Mouse (Mus musculus) forebrain, embryonic 12.5 days (tissue): ENCODE measurements around the gene Spry2. TPM values are rescaled to one million over a fixed set of nuclear protein-coding genes. Genes with fewer than 3 reads are reported as not detected.

Experiments
- ATAC-seq: fragments of 200-750 bp; cut with Nextera tagmentation; 2 replicates; pipeline ENCODE4 v1.8.0; 2017; ENCODE audit warnings: moderate TSS enrichment; ENCODE audit not compliant: low FRiP score
- H3K27ac ChIP-seq: fragments of 300-500 bp; sonication (generic); 2 replicates; pipeline ENCODE4 v1.5.1; 2016; ENCODE audit warnings: mild to moderate bottlenecking
- H3K27me3 ChIP-seq: fragments of 300-500 bp; sonication (generic); 2 replicates; pipeline ENCODE4 v1.6.1; 2016; ENCODE audit warnings: mild to moderate bottlenecking
- H3K36me3 ChIP-seq: fragments of 300-500 bp; sonication (generic); replicated peaks from 2 replicates; pipeline ENCODE4 v1.6.1; 2016; ENCODE audit warnings: mild to moderate bottlenecking
- H3K4me1 ChIP-seq: fragments of 300-500 bp; sonication (generic); 2 replicates; pipeline ENCODE4 v1.6.1; 2016
- H3K4me2 ChIP-seq: fragments of 300-500 bp; sonication (generic); 2 replicates; pipeline ENCODE4 v1.6.1; 2016; ENCODE audit warnings: mild to moderate bottlenecking, moderate library complexity
- H3K4me3 ChIP-seq: fragments of 300-500 bp; sonication (generic); replicated peaks from 2 replicates; pipeline ENCODE4 v1.5.1; 2016; ENCODE audit warnings: mild to moderate bottlenecking
- H3K9ac ChIP-seq: fragments of 300-500 bp; sonication (generic); 2 replicates; pipeline ENCODE4 v1.6.1; 2016; ENCODE audit warnings: mild to moderate bottlenecking
- H3K9me3 ChIP-seq: fragments of 300-500 bp; sonication (generic); 2 replicates; pipeline ENCODE4 v1.6.1; 2016
- WGBS: fragments of 180-500 bp; shearing (Covaris S2); methylation state at CpG from one replicate; pipeline ENCODE4 v1.1.7; 2016; 5-methylcytosine and 5-hydroxymethylcytosine counted together
- polyA plus RNA-seq: library from polyadenylated mRNA; unstranded; fragments of >200 nt; fragmentation: Nextera tagmentation; extraction: Ambion mirVana; gene quantifications from 2 replicates; pipeline ENCODE4 v1.2.1, GENCODE M21; 2016

The Spry2 gene
- polyA plus RNA-seq, 1 experiment from 2014 or later: 10.0 TPM

DNA sequence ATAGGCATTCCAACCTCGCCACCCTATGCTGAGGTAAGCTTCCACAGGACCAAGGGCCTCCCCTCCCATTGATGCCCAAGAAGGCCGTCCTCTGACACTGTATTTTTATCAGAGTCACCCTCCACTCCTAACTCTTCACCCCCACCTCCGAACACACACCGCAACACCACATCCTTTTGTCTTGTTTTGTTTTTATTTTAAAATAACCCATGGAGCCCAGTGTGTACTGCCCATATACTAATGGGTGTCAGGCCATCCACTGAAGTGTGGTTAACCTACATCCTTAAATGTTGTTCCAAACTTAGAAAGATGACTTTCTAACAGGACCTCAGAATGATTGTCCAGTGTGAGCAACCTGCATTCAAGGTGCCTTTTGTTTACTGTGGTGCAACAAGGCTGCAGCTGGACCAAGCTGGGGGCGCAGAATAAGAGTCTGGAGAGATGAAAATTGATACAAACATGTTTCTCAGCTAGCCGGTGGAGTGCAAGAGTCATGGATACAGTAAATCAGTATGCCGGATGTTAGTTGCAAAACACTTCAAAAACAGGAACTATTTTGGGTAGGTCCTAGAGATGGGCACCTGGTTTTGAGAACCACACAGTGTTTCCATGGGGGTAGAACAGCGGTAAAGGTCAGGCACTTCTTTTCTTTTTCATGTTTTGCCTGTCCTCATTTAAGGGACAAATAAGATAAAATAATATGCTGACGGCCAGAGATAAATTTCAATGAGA, 9.8 kb downstream of the Spry2 start:
- H3K4me2 ChIP-seq: no peak overlapping the region
- H3K4me1 ChIP-seq: no peaks in the 10 kb centered on the region
- no peak overlapping the region for H3K9ac ChIP-seq
- 89% methylated on average over 9 of the region's 9 CpGs for WGBS
- H3K9me3 ChIP-seq: no peaks in the 10 kb centered on the region
- ATAC-seq: no peak
- no peaks in the 10 kb centered on the region for H3K36me3 ChIP-seq
- peaks cover 10% of the 10 kb centered on the region for H3K27me3 ChIP-seq
- H3K27ac ChIP-seq: no peak overlapping the region
- no peak overlapping the region for H3K4me3 ChIP-seq

DNA sequence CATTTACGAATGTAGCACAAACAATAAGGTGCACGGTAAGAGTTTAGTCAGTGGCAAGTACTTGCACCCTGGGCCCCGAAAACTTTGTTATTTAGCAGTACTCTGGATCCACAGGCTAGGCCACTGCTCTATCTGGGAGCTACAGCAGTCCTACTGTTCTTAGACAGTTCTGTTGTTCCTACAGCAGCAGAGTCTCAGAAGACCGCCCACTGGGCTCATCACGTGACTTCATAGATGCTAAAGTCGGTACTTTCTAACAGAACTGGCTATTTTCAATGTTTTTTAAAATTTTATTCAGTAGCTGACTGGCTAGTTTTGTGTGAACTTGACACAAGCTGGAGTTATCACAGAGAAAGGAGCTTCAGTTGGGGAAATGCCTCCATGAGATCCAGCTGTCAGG, 11.4 kb downstream of the Spry2 start:
- no peak overlapping the region for H3K4me2 ChIP-seq
- no peaks in the 10 kb centered on the region for H3K9me3 ChIP-seq
- H3K36me3 ChIP-seq: no peaks in the 10 kb centered on the region
- no peak overlapping the region for H3K4me3 ChIP-seq
- no peaks in the 10 kb centered on the region for H3K4me1 ChIP-seq
- H3K27me3 ChIP-seq: peaks cover 10% of the 10 kb centered on the region
- ATAC-seq: no peak
- H3K27ac ChIP-seq: no peak overlapping the region
- H3K9ac ChIP-seq: no peak overlapping the region
- 82% methylated on average over 6 of the region's 6 CpGs for WGBS

DNA sequence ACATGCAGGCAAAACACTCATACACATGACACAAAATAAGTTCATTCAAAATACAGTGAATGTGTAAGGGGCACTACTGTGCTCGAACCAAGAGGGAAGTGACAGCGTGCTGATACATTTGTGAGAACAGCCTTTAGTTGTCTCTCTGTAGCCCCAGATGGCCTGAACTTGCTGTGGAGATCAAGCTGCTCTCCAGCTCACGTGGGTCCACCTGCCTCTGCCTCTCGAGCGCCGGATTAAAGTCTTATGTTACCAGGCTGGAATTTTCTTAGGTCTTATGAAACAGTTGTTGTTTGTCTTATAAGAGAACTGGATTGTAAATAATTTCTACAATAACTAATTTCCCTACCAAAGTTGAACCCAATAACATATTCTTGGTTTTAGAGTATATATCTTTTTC, 13.4 kb downstream of the Spry2 start:
- no peak for ATAC-seq
- peaks cover 18% of the 10 kb centered on the region for H3K27me3 ChIP-seq
- no peaks in the 10 kb centered on the region for H3K36me3 ChIP-seq
- H3K9me3 ChIP-seq: no peaks in the 10 kb centered on the region
- no peak overlapping the region for H3K4me2 ChIP-seq
- no peak overlapping the region for H3K4me3 ChIP-seq
- H3K27ac ChIP-seq: no peak overlapping the region
- H3K9ac ChIP-seq: no peak overlapping the region
- no peaks in the 10 kb centered on the region for H3K4me1 ChIP-seq
- WGBS: 87% methylated on average over 6 of the region's 6 CpGs

DNA sequence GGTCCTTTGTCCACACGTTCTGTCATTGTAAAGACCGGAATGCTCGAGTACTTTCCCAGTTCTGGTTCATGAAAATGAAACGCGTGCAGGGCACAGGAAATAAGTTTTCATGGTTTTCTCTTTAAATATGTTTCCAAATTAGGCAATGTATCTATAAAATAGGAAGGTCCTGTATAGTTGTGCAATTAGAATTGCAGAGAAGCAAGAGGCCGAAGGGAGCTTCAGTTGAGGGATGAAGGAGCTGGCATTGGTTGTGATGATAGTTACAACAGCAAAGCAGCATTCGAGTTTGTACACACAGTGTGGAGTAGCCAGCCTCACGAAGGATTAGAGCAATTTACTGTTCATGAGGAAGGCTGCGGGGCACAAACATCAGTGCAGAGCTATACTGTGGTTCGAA, 18.3 kb downstream of the Spry2 start:
- H3K4me2 ChIP-seq: no peak overlapping the region
- ATAC-seq: no peak
- no peaks in the 10 kb centered on the region for H3K9me3 ChIP-seq
- H3K27me3 ChIP-seq: peaks cover 20% of the 10 kb centered on the region
- no peak overlapping the region for H3K9ac ChIP-seq
- H3K4me1 ChIP-seq: peaks cover 2% of the 10 kb centered on the region; the same call in 1 of the 2 replicates
- H3K27ac ChIP-seq: no peak overlapping the region
- H3K4me3 ChIP-seq: no peak overlapping the region
- H3K36me3 ChIP-seq: no peaks in the 10 kb centered on the region
- 83% methylated on average over 10 of the region's 10 CpGs for WGBS

DNA sequence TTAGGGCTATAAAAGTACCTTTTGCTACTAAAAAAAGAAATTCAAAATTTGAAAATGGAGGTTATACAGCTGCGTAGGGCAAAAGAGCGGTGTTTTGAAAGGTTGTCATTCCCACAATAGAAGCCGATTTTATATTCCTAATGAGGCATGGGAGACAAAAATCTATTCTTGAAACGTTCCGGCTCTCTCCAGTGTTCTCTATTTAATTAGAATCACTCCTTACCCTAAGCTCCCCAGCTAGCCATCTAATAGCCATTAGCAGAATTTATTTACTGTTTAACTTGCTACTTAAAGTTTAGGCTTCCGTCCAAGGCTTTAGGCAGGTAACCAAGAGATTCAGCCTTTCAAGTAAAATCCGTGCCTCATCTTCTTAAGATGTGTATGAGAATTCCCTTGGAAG, 20.2 kb downstream of the Spry2 start:
- peak; percentile 63; the same call in 1 of the 2 replicates for ATAC-seq
- WGBS: 27% methylated on average over 7 of the region's 7 CpGs

DNA sequence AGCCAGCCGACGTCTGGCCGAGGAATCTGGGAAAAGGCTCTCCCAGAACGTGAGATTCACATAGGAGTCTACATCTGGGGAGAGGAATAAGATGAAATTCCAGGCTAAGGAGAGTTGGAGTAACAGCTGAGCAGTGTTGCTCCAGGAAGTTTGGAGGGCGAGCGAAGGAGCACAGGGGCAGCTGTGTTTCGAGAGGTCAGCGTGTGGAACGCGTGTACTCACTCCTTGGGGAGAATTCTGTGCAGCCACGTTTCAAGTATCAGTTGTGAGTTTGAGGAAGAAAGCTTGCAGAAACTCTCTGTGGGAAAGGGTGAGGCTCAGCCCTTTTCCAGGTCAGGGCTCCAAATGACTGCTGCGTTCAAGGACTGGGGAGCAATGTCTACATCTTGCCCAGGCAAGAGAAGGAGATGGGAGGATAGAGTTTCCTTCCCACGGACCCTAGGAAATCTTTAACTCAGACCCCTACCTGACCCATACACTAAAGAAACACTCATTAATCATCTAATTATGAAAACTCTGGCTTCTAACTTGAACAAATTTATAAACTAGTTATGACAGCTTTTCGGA, 26.2 kb downstream of the Spry2 start:
- Histone ChIP-seq H3K9ac (no peak overlapping the region), H3K36me3 (no peaks in the 10 kb centered on the region), H3K9me3 (no peaks in the 10 kb centered on the region), H3K4me3 (no peak overlapping the region), H3K4me1 (no peaks in the 10 kb centered on the region), H3K27ac (no peak overlapping the region), H3K4me2 (no peak overlapping the region), H3K27me3 (0 out of 2 replicates have a peak, but pooled peaks cover 5% of the 10 kb centered on the region)
- 86% methylated on average over 14 of the region's 14 CpGs for WGBS
- no peak for ATAC-seq

More for the DNA sequence above, 20.2 kb downstream of the Spry2 start:
- Histone ChIP-seq H3K36me3 (no peaks in the 10 kb centered on the region), H3K27me3 (peaks cover 20% of the 10 kb centered on the region), H3K9me3 (no peaks in the 10 kb centered on the region), H3K4me3 (no peak overlapping the region), H3K9ac (no peak overlapping the region), H3K4me2 (no peak overlapping the region), H3K27ac (no peak overlapping the region), H3K4me1 (peaks cover 2% of the 10 kb centered on the region; the same call in 1 of the 2 replicates)

DNA sequence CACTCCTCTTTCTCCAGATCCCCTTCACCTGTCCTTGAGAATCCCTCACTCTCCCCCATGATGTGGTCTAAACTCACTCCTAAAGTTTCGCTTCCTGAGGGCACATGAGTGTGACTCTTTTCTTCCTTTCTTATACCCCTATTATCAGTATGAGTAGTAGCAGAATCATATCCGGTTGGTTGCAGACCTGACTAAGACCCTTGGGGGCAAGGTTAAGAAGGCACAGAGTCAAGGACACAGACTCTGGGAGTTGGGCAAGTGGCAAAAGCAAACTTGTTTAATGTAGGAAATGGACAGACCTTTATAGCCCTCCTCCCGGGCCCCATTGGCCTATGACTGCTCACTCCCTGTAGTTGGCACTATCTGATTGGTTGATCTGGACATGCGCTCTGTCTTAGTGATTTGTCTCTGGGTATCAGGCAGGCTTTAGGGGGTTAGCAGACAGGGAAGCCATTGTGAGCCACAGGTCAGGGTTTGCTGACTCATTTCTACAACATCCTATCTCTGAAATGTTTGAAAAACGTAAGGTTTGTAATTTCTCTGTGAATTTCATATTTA, 31.2 kb downstream of the Spry2 start:
- no peak for ATAC-seq
- peaks cover 5% of the 10 kb centered on the region; the same call in 1 of the 2 replicates for H3K27me3 ChIP-seq
- 95% methylated on average over 5 of the region's 5 CpGs for WGBS

DNA sequence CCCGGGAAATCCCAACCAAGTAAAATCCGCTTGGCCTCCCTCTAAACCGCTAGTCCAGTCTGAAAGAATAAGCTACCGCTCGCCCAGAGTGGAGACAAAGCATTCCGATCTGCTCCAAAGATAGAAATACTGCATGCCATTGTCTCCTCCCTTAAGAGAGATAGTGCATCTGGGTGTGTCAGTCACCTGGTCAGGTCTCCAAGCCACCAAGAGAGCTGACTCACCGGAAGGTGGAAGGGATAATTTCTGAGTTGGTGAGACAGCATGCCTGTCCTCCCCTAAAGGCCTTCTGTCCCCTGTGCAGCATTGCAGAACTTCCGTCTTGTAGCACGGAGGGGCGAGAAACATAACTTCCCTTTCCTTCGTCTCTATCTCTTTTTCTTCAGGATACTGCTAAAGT, 34.4 kb downstream of the Spry2 start:
- Histone ChIP-seq H3K27me3 (peaks cover 5% of the 10 kb centered on the region; the same call in 1 of the 2 replicates), H3K9me3 (no peaks in the 10 kb centered on the region; the same call in 1 of the 2 replicates), H3K4me1 (no peaks in the 10 kb centered on the region), H3K4me2 (no peak overlapping the region), H3K4me3 (no peak overlapping the region), H3K36me3 (no peaks in the 10 kb centered on the region), H3K27ac (no peak overlapping the region), H3K9ac (no peak overlapping the region)
- WGBS: 68% methylated on average over 11 of the region's 11 CpGs
- ATAC-seq: no peak

More for the DNA sequence above, 31.2 kb downstream of the Spry2 start:
- Histone ChIP-seq H3K9me3 (no peaks in the 10 kb centered on the region; the same call in 1 of the 2 replicates), H3K36me3 (no peaks in the 10 kb centered on the region), H3K4me3 (no peak overlapping the region), H3K4me2 (no peak overlapping the region), H3K27ac (no peak overlapping the region), H3K4me1 (no peaks in the 10 kb centered on the region), H3K9ac (no peak overlapping the region)

DNA sequence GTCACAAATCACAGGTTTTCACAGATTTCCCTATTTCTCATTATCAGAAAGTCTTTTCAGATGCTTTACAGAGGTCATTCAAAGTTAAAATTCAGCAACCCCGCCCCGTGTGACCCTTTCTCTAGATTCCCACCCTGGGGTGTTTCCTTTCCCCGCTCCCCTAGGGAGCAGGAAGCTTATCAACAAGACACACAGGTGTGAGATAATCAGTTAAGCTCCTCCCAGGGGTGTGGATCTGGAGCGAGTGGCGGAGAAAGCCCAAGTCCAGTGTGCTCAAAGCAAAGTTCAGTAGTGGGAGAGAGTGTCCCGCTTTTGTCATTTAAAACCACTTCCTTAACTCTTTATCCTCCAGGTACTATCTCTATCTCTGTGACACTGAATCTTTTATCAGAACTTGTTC, 35.7 kb downstream of the Spry2 start:
- H3K27me3 ChIP-seq: peaks cover 5% of the 10 kb centered on the region; the same call in 1 of the 2 replicates
- 44% methylated on average over 6 of the region's 6 CpGs for WGBS
- no peak for ATAC-seq

DNA sequence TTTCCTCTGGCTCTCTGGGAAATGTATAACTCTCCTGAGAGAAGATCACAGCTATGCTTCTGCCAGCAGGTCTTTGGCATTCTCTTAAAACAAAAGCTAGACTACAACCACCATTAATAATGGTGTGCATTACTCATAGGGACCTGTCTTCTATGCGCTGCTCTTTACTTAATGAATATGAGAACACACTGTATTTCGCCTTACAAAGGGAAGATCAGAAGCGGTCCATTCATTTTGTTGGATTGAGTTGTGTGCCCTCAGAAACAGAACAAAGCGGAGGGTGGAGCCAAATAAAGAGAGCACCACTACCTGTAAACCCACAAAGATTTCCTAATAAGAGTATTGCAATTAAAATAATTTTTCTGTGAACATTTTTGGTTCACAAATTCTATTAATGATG, 36.3 kb downstream of the Spry2 start:
- no peak for ATAC-seq
- H3K9me3 ChIP-seq: no peaks in the 10 kb centered on the region; the same call in 1 of the 2 replicates
- H3K9ac ChIP-seq: no peak overlapping the region
- H3K27me3 ChIP-seq: peaks cover 5% of the 10 kb centered on the region; the same call in 1 of the 2 replicates
- no peaks in the 10 kb centered on the region for H3K4me1 ChIP-seq
- H3K27ac ChIP-seq: no peak overlapping the region
- WGBS: 82% methylated on average over 4 of the region's 4 CpGs
- no peak overlapping the region for H3K4me3 ChIP-seq
- no peak overlapping the region for H3K4me2 ChIP-seq
- H3K36me3 ChIP-seq: no peaks in the 10 kb centered on the region

More for the DNA sequence above, 35.7 kb downstream of the Spry2 start:
- H3K4me1 ChIP-seq: no peaks in the 10 kb centered on the region
- no peak overlapping the region for H3K4me3 ChIP-seq
- no peaks in the 10 kb centered on the region for H3K36me3 ChIP-seq
- no peak overlapping the region for H3K4me2 ChIP-seq
- no peak overlapping the region for H3K27ac ChIP-seq
- no peaks in the 10 kb centered on the region; the same call in 1 of the 2 replicates for H3K9me3 ChIP-seq
- no peak overlapping the region for H3K9ac ChIP-seq

DNA sequence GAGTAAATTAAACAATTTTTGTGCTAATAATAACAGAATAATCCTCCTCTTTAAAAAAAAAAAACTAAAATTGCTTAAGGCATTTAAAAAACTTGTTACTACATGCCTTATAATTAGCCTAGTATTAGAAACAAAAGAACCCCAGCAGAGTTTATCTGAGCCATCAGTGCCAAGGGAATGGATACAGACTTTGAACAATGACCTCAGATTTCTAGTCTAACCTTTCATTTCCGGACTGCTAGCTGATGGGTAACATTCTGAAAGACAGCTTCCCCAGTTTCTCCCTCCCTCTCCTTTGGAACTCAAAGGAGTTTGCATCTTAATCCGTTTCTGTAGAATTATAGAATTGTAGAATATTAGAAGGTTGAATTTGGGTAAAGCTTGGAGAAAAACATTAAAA, 36.7 kb downstream of the Spry2 start:
- peaks cover 5% of the 10 kb centered on the region; the same call in 1 of the 2 replicates for H3K27me3 ChIP-seq
- H3K9me3 ChIP-seq: no peaks in the 10 kb centered on the region; the same call in 1 of the 2 replicates
- H3K4me3 ChIP-seq: no peak overlapping the region
- H3K9ac ChIP-seq: no peak overlapping the region
- no peaks in the 10 kb centered on the region for H3K36me3 ChIP-seq
- no peak overlapping the region for H3K4me2 ChIP-seq
- no peak overlapping the region for H3K27ac ChIP-seq
- WGBS: 20% methylated on average over 2 of the region's 2 CpGs
- no peaks in the 10 kb centered on the region for H3K4me1 ChIP-seq
- no peak for ATAC-seq

DNA sequence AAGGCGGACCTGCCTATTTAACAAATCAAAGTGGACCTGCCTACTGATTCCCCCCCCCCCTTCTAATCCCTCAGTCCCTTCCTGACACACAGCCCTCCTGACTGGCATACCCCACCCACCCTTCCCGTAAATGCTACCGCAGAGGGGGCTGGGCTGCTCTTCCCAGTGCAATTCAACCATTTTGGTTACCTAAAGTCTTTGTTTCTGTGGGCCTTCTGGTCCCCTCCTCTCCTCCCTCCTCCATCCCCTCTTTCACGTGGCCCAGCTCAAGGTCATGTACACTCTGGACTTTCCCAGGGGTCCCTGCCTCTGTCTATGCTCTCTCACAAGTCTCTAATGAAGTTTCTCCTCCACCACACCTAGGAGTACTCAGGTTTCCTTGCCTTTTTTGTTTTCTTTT, 37.3 kb downstream of the Spry2 start:
- Histone ChIP-seq H3K9ac (no peak overlapping the region), H3K27me3 (peaks cover 5% of the 10 kb centered on the region; the same call in 1 of the 2 replicates), H3K4me3 (no peak overlapping the region), H3K36me3 (no peaks in the 10 kb centered on the region), H3K4me2 (no peak overlapping the region), H3K4me1 (no peaks in the 10 kb centered on the region), H3K27ac (no peak overlapping the region), H3K9me3 (no peaks in the 10 kb centered on the region; the same call in 1 of the 2 replicates)
- WGBS: 17% methylated on average over 4 of the region's 4 CpGs
- no peak for ATAC-seq
